Mouse (Mus musculus): ENCODE results near the gene Slc8b1. TPM values are rescaled to one million over a fixed set of nuclear protein-coding genes. Genes with fewer than 3 reads are reported as not detected.

The Slc8b1 gene
- polyA plus RNA-seq (2015; fragmentation: Nextera tagmentation; extraction: Ambion mirVana): 8.6 and 9.2 TPM in 2 replicates

- no peaks in the 10 kb centered on the region for H3K36me3 ChIP-seq (ENCODE audit: control insufficient read depth, insufficient read depth, low read length)
- peak within 1 kb of the TSS; percentile 62 for H3K4me3 ChIP-seq (replicated peaks; ENCODE audit: low read length)
- peak within 1 kb of the TSS; percentile 22; the same call in 1 of the 2 replicates for H3K27ac ChIP-seq (ENCODE audit: low read length)
- no peaks in the 10 kb centered on the region for H3K27me3 ChIP-seq (ENCODE audit: control insufficient read depth, insufficient read depth, low read length)
- peak; percentile 93 for ATAC-seq (ENCODE audit: insufficient read depth, low FRiP score)
- WGBS: 1% methylated on average over 36 of the region's 36 CpGs
- peak within 1 kb of the TSS; percentile 72 for H3K9ac ChIP-seq (ENCODE audit: low read length)
- H3K4me2 ChIP-seq (ENCODE audit: low read depth, low read length): peak within 1 kb of the TSS; percentile 63
- H3K9me3 ChIP-seq (replicated peaks; ENCODE audit: control insufficient read depth, low read length): no peaks in the 10 kb centered on the region
- H3K4me1 ChIP-seq (ENCODE audit: control insufficient read depth, insufficient read depth, low read length): peaks cover 27% of the 10 kb centered on the region
Observed at GRCm38 (mm10) chr5:120510982-120511642, at the start of gene Slc8b1. Gene Slc8b1 (plus strand): TSS chr5:120511168.

GRCm38 (mm10) chr5:120461902-120462301 is 49.1 kb upstream of the Slc8b1 start:
- Histone ChIP-seq H3K4me2 (ENCODE audit: low read depth, low read length) (no peak overlapping the region), H3K27ac (ENCODE audit: low read length) (no peak overlapping the region), H3K4me1 (ENCODE audit: control insufficient read depth, insufficient read depth, low read length) (no peaks in the 10 kb centered on the region), H3K36me3 (ENCODE audit: control insufficient read depth, insufficient read depth, low read length) (no peaks in the 10 kb centered on the region), H3K4me3 (replicated peaks; ENCODE audit: low read length) (no peak overlapping the region), H3K9ac (ENCODE audit: low read length) (no peak overlapping the region), H3K9me3 (replicated peaks; ENCODE audit: control insufficient read depth, low read length) (peaks cover 6% of the 10 kb centered on the region), H3K27me3 (ENCODE audit: control insufficient read depth, insufficient read depth, low read length) (no peaks in the 10 kb centered on the region)
- WGBS: 69% methylated on average over 15 of the region's 15 CpGs
- ATAC-seq (ENCODE audit: insufficient read depth, low FRiP score): no peak

GRCm38 (mm10) chr5:120464321-120464720 is 46.6 kb upstream of the Slc8b1 start:
- Histone ChIP-seq H3K27me3 (ENCODE audit: control insufficient read depth, insufficient read depth, low read length) (no peaks in the 10 kb centered on the region), H3K27ac (ENCODE audit: low read length) (no peak overlapping the region), H3K4me3 (replicated peaks; ENCODE audit: low read length) (no peak overlapping the region), H3K9me3 (replicated peaks; ENCODE audit: control insufficient read depth, low read length) (peaks cover 6% of the 10 kb centered on the region), H3K4me2 (ENCODE audit: low read depth, low read length) (no peak overlapping the region), H3K4me1 (ENCODE audit: control insufficient read depth, insufficient read depth, low read length) (no peaks in the 10 kb centered on the region), H3K9ac (ENCODE audit: low read length) (no peak overlapping the region), H3K36me3 (ENCODE audit: control insufficient read depth, insufficient read depth, low read length) (no peaks in the 10 kb centered on the region)
- WGBS: 74% methylated on average over 4 of the region's 4 CpGs
- no peak for ATAC-seq (ENCODE audit: insufficient read depth, low FRiP score)

GRCm38 (mm10) chr5:120465062-120465461 is 45.9 kb upstream of the Slc8b1 start:
- no peak for ATAC-seq (ENCODE audit: insufficient read depth, low FRiP score)
- no peaks in the 10 kb centered on the region for H3K36me3 ChIP-seq (ENCODE audit: control insufficient read depth, insufficient read depth, low read length)

GRCm38 (mm10) chr5:120465860-120466259 is 45.1 kb upstream of the Slc8b1 start:
- Histone ChIP-seq H3K36me3 (ENCODE audit: control insufficient read depth, insufficient read depth, low read length) (no peaks in the 10 kb centered on the region), H3K9me3 (replicated peaks; ENCODE audit: control insufficient read depth, low read length) (peaks cover 6% of the 10 kb centered on the region), H3K9ac (ENCODE audit: low read length) (no peak overlapping the region), H3K4me2 (ENCODE audit: low read depth, low read length) (no peak overlapping the region), H3K27ac (ENCODE audit: low read length) (no peak overlapping the region), H3K27me3 (ENCODE audit: control insufficient read depth, insufficient read depth, low read length) (no peaks in the 10 kb centered on the region), H3K4me3 (replicated peaks; ENCODE audit: low read length) (no peak overlapping the region), H3K4me1 (ENCODE audit: control insufficient read depth, insufficient read depth, low read length) (no peaks in the 10 kb centered on the region)
- ATAC-seq (ENCODE audit: insufficient read depth, low FRiP score): peak; percentile 80; the same call in 1 of the 2 replicates
- 66% methylated on average over 6 of the region's 6 CpGs for WGBS

More at GRCm38 (mm10) chr5:120465062-120465461, 45.9 kb upstream of the Slc8b1 start:
- Histone ChIP-seq H3K9me3 (replicated peaks; ENCODE audit: control insufficient read depth, low read length) (peaks cover 6% of the 10 kb centered on the region), H3K4me3 (replicated peaks; ENCODE audit: low read length) (no peak overlapping the region), H3K27ac (ENCODE audit: low read length) (no peak overlapping the region), H3K4me1 (ENCODE audit: control insufficient read depth, insufficient read depth, low read length) (no peaks in the 10 kb centered on the region), H3K27me3 (ENCODE audit: control insufficient read depth, insufficient read depth, low read length) (no peaks in the 10 kb centered on the region), H3K9ac (ENCODE audit: low read length) (no peak overlapping the region), H3K4me2 (ENCODE audit: low read depth, low read length) (no peak overlapping the region)
- 44% methylated on average over 5 of the region's 5 CpGs for whole genome bisulfite sequencing

- no peak overlapping the region for H3K27ac ChIP-seq (ENCODE audit: low read length)
- WGBS: 6% methylated on average over 4 of the region's 4 CpGs
- no peaks in the 10 kb centered on the region for H3K4me1 ChIP-seq (ENCODE audit: control insufficient read depth, insufficient read depth, low read length)
- peak overlapping the region; percentile 33; the same call in 1 of the 2 replicates for H3K9ac ChIP-seq (ENCODE audit: low read length)
- H3K9me3 ChIP-seq (replicated peaks; ENCODE audit: control insufficient read depth, low read length): peaks cover 6% of the 10 kb centered on the region
- peak; percentile 29; the same call in 1 of the 2 replicates for ATAC-seq (ENCODE audit: insufficient read depth, low FRiP score)
- H3K4me2 ChIP-seq (ENCODE audit: low read depth, low read length): peak overlapping the region; percentile 20
- no peaks in the 10 kb centered on the region for H3K27me3 ChIP-seq (ENCODE audit: control insufficient read depth, insufficient read depth, low read length)
- peak overlapping the region; percentile 29 for H3K4me3 ChIP-seq (replicated peaks; ENCODE audit: low read length)
- H3K36me3 ChIP-seq (ENCODE audit: control insufficient read depth, insufficient read depth, low read length): no peaks in the 10 kb centered on the region
Observed at GRCm38 (mm10) chr5:120467026-120467425, 43.9 kb upstream of the Slc8b1 start.

- Histone ChIP-seq H3K27me3 (ENCODE audit: control insufficient read depth, insufficient read depth, low read length) (no peaks in the 10 kb centered on the region), H3K4me3 (replicated peaks; ENCODE audit: low read length) (no peak overlapping the region), H3K27ac (ENCODE audit: low read length) (no peak overlapping the region), H3K36me3 (ENCODE audit: control insufficient read depth, insufficient read depth, low read length) (no peaks in the 10 kb centered on the region), H3K4me1 (ENCODE audit: control insufficient read depth, insufficient read depth, low read length) (no peaks in the 10 kb centered on the region), H3K4me2 (ENCODE audit: low read depth, low read length) (no peak overlapping the region), H3K9me3 (replicated peaks; ENCODE audit: control insufficient read depth, low read length) (peaks cover 6% of the 10 kb centered on the region), H3K9ac (ENCODE audit: low read length) (no peak overlapping the region)
- ATAC-seq (ENCODE audit: insufficient read depth, low FRiP score): 0 out of 2 replicates have a peak, but pooled peaks have one; percentile 14
- WGBS: 60% methylated on average over 5 of the region's 5 CpGs
Observed at GRCm38 (mm10) chr5:120468336-120468735, 42.6 kb upstream of the Slc8b1 start.

GRCm38 (mm10) chr5:120468830-120469229 is 42.1 kb upstream of the Slc8b1 start:
- Histone ChIP-seq H3K9ac (ENCODE audit: low read length) (no peak overlapping the region), H3K36me3 (ENCODE audit: control insufficient read depth, insufficient read depth, low read length) (no peaks in the 10 kb centered on the region), H3K27me3 (ENCODE audit: control insufficient read depth, insufficient read depth, low read length) (no peaks in the 10 kb centered on the region; the same call in 1 of the 2 replicates), H3K9me3 (replicated peaks; ENCODE audit: control insufficient read depth, low read length) (peaks cover 6% of the 10 kb centered on the region), H3K4me2 (ENCODE audit: low read depth, low read length) (no peak overlapping the region), H3K27ac (ENCODE audit: low read length) (no peak overlapping the region), H3K4me1 (ENCODE audit: control insufficient read depth, insufficient read depth, low read length) (no peaks in the 10 kb centered on the region), H3K4me3 (replicated peaks; ENCODE audit: low read length) (no peak overlapping the region)
- 61% methylated on average over 6 of the region's 6 CpGs for WGBS
- ATAC-seq (ENCODE audit: insufficient read depth, low FRiP score): no peak

GRCm38 (mm10) chr5:120471538-120471937 is 39.4 kb upstream of the Slc8b1 start:
- 0 out of 2 replicates have a peak, but pooled peaks have one; percentile 34 for ATAC-seq (ENCODE audit: insufficient read depth, low FRiP score)
- Histone ChIP-seq H3K9ac (ENCODE audit: low read length) (no peak overlapping the region), H3K4me1 (ENCODE audit: control insufficient read depth, insufficient read depth, low read length) (no peaks in the 10 kb centered on the region), H3K36me3 (ENCODE audit: control insufficient read depth, insufficient read depth, low read length) (no peaks in the 10 kb centered on the region), H3K4me3 (replicated peaks; ENCODE audit: low read length) (no peak overlapping the region), H3K4me2 (ENCODE audit: low read depth, low read length) (no peak overlapping the region), H3K27me3 (ENCODE audit: control insufficient read depth, insufficient read depth, low read length) (no peaks in the 10 kb centered on the region; the same call in 1 of the 2 replicates), H3K27ac (ENCODE audit: low read length) (no peak overlapping the region), H3K9me3 (replicated peaks; ENCODE audit: control insufficient read depth, low read length) (no peaks in the 10 kb centered on the region)
- WGBS: 37% methylated on average over 4 of the region's 4 CpGs

Data from stomach, embryonic 16.5 days (tissue).